Mouse (Mus musculus) lung, embryonic 16.5 days (tissue): ENCODE measurements around the gene Fam208a. TPM values are rescaled to one million over a fixed set of nuclear protein-coding genes. Genes with fewer than 3 reads are reported as not detected.

Source experiments
- ATAC-seq: fragments of 200-750 bp; cut with Nextera tagmentation; 2 replicates; pipeline ENCODE4 v1.8.0; 2017; ENCODE audit warnings: low read depth, mild to moderate bottlenecking, moderate library complexity
- H3K27ac ChIP-seq: fragments of 300-500 bp; sonication (generic); 2 replicates; pipeline ENCODE4 v1.5.1; 2014; ENCODE audit warnings: mild to moderate bottlenecking, control low read depth, low read length
- H3K27me3 ChIP-seq: fragments of 300-500 bp; sonication (generic); 2 replicates; pipeline ENCODE4 v1.6.1; 2014; ENCODE audit warnings: low read depth, low read length, mixed read lengths; ENCODE audit not compliant: control insufficient read depth, insufficient read depth
- H3K36me3 ChIP-seq: fragments of 300-500 bp; sonication (generic); 2 replicates; pipeline ENCODE4 v1.6.1; 2014; ENCODE audit warnings: low read length; ENCODE audit not compliant: control insufficient read depth, insufficient read depth
- H3K4me1 ChIP-seq: fragments of 300-500 bp; sonication (generic); replicated peaks from 2 replicates; pipeline ENCODE4 v1.6.1; 2014; ENCODE audit warnings: low read length, mixed read lengths; ENCODE audit not compliant: control insufficient read depth, insufficient read depth
- H3K4me2 ChIP-seq: fragments of 300-500 bp; sonication (generic); 2 replicates; pipeline ENCODE4 v1.6.1; 2014; ENCODE audit warnings: low read depth, low read length, control low read depth
- H3K4me3 ChIP-seq: fragments of 300-500 bp; sonication (generic); 2 replicates; pipeline ENCODE4 v1.5.1; 2014; ENCODE audit warnings: mild to moderate bottlenecking, low read length, control low read depth
- H3K9ac ChIP-seq: fragments of 300-500 bp; sonication (generic); 2 replicates; pipeline ENCODE4 v1.6.1; 2014; ENCODE audit warnings: low read length, control low read depth
- H3K9me3 ChIP-seq: fragments of 300-500 bp; sonication (generic); 2 replicates; pipeline ENCODE4 v1.6.1; 2016; ENCODE audit warnings: low read length; ENCODE audit not compliant: control insufficient read depth
- WGBS: fragments of 180-500 bp; shearing (Covaris S2); extraction: QIAGEN DNeasy Blood & Tissue Kit; methylation state at CpG from one replicate; pipeline ENCODE4 v1.1.7; 2014; 5-methylcytosine and 5-hydroxymethylcytosine counted together
- polyA plus RNA-seq: library from polyadenylated mRNA; unstranded; fragments of >200 nt; fragmentation: Nextera tagmentation; extraction: Ambion mirVana; gene quantifications from 2 replicates; pipeline ENCODE4 v1.2.1, GENCODE M21; 2015

Fam208a gene
- polyA plus RNA-seq, 1 experiment from 2014 or later = 11.2 TPM

DNA sequence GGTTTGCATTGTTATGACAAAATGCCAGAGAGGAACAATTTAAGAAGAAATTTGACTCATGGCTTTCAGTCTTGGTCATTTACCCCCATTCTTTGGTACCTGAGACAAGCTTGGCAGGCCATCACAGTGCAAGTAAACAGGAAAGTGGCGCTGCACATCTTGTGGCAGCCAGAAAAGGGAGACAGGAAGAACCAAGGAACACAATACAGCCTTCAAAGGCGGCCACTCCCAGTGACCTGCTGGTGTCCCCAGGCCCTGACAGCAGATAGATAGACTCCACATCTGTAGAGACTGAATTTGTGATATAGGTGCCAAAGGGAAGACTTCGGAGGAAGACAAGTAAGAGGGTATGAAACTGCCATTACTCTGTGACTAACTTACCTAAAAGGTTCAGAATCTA is 20.4 kb upstream of the Fam208a start:
- Histone ChIP-seq H3K27me3 (no peaks in the 10 kb centered on the region), H3K4me2 (no peak overlapping the region), H3K36me3 (no peaks in the 10 kb centered on the region), H3K4me1 (no peaks in the 10 kb centered on the region), H3K4me3 (no peak overlapping the region), H3K9me3 (peaks cover 4% of the 10 kb centered on the region; the same call in 1 of the 2 replicates), H3K27ac (no peak overlapping the region), H3K9ac (no peak overlapping the region)
- 70% methylated on average over 3 of the region's 3 CpGs for WGBS
- no peak for ATAC-seq

DNA sequence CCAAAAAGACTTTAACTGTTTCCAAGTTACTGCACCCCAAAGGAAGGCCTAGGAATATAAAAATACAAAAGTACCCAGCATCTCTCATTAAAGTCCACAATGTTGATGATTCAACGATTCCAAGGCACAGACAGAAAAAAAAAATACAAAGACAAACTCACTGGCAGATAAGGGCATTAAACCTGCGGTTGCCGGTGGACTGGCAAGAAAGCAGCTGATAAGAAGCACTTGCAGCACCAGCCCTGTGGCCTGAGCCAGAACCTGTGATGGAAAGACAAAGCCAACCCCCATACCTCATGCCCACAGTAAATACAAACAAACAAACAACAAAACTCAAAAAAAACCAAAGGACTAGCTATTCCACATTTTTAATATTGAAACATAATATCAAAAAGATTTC is 19.0 kb upstream of the Fam208a start:
- Histone ChIP-seq H3K4me1 (no peaks in the 10 kb centered on the region), H3K36me3 (no peaks in the 10 kb centered on the region), H3K27ac (no peak overlapping the region), H3K27me3 (no peaks in the 10 kb centered on the region), H3K9me3 (peaks cover 4% of the 10 kb centered on the region; the same call in 1 of the 2 replicates), H3K4me2 (no peak overlapping the region), H3K9ac (no peak overlapping the region), H3K4me3 (no peak overlapping the region)
- 74% methylated on average over 3 of the region's 3 CpGs for WGBS
- no peak for ATAC-seq

DNA sequence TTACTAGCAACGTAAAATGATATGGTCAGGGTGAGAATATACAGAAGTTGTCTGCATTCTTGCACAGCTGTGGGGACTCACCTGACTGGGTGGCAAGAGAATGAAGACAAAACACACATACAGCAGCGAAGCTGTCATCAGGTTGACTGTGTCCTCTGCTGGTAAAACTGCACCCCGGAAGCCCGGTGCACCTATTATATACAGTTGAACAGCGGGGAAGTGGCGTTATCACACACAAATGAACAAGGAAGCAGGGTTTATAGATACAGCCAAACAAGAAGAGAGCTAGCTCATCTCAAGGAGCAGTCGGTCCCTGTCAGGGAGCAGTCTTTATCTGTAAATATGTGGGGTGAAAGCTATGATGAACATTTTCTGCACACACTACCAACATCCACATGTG is 17.1 kb upstream of the Fam208a start:
- WGBS = 82% methylated on average over 7 of the region's 7 CpGs
- H3K4me1 ChIP-seq = no peaks in the 10 kb centered on the region
- H3K27me3 ChIP-seq = no peaks in the 10 kb centered on the region
- no peak for ATAC-seq
- H3K9me3 ChIP-seq = peaks cover 4% of the 10 kb centered on the region; the same call in 1 of the 2 replicates
- no peak overlapping the region for H3K27ac ChIP-seq
- H3K36me3 ChIP-seq = no peaks in the 10 kb centered on the region
- no peak overlapping the region for H3K4me3 ChIP-seq
- no peak overlapping the region for H3K4me2 ChIP-seq
- no peak overlapping the region for H3K9ac ChIP-seq

DNA sequence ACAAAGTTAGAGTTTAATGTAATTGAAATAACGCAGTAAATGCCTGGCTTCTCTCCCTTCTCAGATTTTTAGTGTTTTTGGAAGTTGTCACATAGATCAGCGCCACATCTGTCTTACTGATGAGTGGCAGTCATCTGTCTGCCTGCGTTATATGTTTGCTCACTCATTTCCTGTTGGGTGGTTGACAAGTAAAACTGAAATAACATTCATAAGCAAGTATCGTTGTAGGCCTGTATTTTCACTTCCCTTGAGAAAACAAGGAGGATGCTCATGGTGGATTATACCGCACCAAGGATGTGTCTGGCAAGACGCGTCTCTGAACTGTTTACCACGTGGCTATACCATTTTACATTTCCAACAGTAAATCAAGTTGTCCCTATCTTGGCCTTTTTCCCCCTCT is 15.9 kb upstream of the Fam208a start:
- Histone ChIP-seq H3K27me3 (no peaks in the 10 kb centered on the region), H3K9ac (no peak overlapping the region), H3K36me3 (no peaks in the 10 kb centered on the region), H3K4me1 (no peaks in the 10 kb centered on the region), H3K4me2 (no peak overlapping the region), H3K27ac (no peak overlapping the region), H3K9me3 (peaks cover 4% of the 10 kb centered on the region; the same call in 1 of the 2 replicates), H3K4me3 (no peak overlapping the region)
- WGBS = 68% methylated on average over 8 of the region's 8 CpGs
- no peak for ATAC-seq

DNA sequence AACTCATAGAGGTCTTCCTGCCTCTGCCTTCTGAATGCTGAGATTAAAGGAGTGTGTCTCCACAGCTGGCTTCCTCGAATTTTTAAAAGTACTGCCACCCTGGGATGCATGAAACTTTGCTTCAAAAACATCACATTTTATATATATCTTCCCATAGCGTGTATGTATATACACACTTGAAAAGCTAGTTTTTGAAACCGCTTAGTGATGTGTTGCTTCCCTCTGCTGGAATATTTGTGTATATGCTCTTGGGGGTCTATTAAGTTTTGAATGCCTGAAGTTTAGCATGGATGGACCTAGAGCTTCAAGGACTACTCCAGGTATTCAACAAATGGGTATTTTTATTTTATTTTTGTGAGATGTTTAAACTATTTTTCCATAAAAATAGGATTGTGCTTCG is 14.7 kb upstream of the Fam208a start:
- 25% methylated on average over 4 of the region's 4 CpGs for WGBS

DNA sequence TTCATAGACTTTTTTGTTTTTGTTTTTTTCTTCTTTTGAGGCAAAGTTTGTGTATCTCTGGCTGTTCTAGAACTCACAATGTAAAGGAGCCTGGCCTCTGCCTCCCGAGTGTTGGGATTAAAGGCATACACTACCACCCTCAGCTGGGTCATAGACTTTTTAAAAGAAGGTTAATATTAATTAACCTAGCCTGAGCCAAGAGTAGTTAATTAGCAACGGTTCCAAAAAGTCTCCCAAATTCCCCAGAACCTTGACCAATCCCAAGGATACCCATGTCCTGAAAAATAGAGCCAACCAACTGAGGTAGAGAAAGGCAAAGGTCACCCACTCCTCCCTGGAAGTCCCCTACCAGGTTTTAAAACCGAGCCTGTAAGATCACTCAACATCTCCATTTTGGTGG is 7.8 kb upstream of the Fam208a start:
- WGBS = 68% methylated on average over 3 of the region's 3 CpGs
- no peak overlapping the region for H3K4me3 ChIP-seq
- H3K27ac ChIP-seq = no peak overlapping the region
- H3K4me2 ChIP-seq = no peak overlapping the region
- no peaks in the 10 kb centered on the region for H3K27me3 ChIP-seq
- no peak for ATAC-seq
- no peaks in the 10 kb centered on the region for H3K4me1 ChIP-seq
- H3K36me3 ChIP-seq = no peaks in the 10 kb centered on the region
- H3K9me3 ChIP-seq = no peaks in the 10 kb centered on the region
- no peak overlapping the region for H3K9ac ChIP-seq

More for the DNA sequence above, 14.7 kb upstream of the Fam208a start:
- ATAC-seq = no peak
- H3K4me2 ChIP-seq = no peak overlapping the region
- H3K9me3 ChIP-seq = peaks cover 4% of the 10 kb centered on the region; the same call in 1 of the 2 replicates
- H3K9ac ChIP-seq = no peak overlapping the region
- H3K27ac ChIP-seq = no peak overlapping the region
- H3K36me3 ChIP-seq = no peaks in the 10 kb centered on the region
- H3K27me3 ChIP-seq = no peaks in the 10 kb centered on the region
- no peaks in the 10 kb centered on the region for H3K4me1 ChIP-seq
- H3K4me3 ChIP-seq = no peak overlapping the region

DNA sequence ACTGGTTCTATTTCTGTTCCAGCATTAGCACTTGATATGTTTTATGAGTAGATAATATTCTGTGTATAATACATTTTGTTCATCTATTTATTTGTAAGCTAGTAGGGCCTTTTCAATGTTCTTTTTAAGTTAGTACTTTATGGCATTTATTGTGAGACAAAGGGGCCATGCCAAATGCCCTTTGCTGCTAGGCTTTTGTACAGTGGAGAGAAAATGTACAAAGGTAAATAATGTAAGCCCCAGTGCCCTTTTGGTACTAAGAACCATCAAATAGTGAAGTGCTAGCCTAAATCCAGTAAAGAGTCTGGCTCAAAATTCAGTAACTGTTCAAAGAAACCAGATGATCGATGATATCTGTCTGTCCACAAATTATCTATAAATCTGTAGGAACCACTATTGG is 6.3 kb upstream of the Fam208a start:
- no peak for ATAC-seq
- H3K4me2 ChIP-seq = no peak overlapping the region
- H3K9me3 ChIP-seq = no peaks in the 10 kb centered on the region
- H3K27me3 ChIP-seq = no peaks in the 10 kb centered on the region
- no peak overlapping the region for H3K9ac ChIP-seq
- H3K27ac ChIP-seq = no peak overlapping the region
- H3K36me3 ChIP-seq = no peaks in the 10 kb centered on the region
- 84% methylated on average over 1 of the region's 1 CpGs for WGBS
- no peaks in the 10 kb centered on the region for H3K4me1 ChIP-seq
- no peak overlapping the region for H3K4me3 ChIP-seq

DNA sequence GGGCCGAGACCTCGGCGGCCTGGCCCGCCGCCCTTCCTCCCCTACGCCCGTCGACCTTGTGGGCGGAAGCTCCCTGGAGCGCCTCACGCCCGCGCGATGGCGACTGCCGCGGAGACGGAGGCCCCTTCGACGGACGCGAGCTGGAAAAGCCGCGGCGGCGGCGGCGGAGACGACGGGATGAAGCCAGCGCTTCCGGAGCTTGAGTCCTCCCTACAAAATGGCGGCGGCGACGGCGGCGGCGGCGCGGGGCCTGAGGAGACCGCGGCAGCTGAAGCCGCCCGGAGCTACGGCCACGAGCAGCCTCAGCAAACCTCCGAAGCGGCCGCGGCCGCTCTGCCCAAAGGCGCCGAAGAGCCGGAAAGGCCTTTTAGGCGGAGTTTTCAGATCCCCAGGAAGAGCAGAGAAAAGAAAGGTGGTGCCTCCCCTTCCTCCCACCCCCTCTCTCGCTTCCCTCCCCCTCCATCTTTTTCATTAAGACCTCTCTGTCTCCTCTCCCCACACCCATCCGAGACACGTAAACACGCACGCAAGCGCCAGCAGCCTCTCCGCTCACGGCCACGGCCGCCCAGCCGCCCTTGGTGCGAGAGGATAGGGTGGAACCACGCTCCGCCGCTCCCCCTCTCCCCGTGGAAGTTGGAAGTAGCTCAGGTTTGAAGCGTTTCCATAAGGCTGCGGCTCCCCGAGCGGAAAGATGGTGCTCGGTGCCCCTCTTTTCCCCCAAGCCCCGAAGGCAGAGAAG is 508 bp downstream of the Fam208a start:
- H3K4me3 ChIP-seq = peak overlapping the region; percentile 79
- H3K9me3 ChIP-seq = peaks cover 11% of the 10 kb centered on the region
- H3K36me3 ChIP-seq = peaks cover 24% of the 10 kb centered on the region
- H3K27ac ChIP-seq = peak overlapping the region; percentile 99
- peaks cover 2% of the 10 kb centered on the region; the same call in 1 of the 2 replicates for H3K4me1 ChIP-seq
- peak; percentile 87 for ATAC-seq
- peak overlapping the region; percentile 93 for H3K4me2 ChIP-seq
- peak overlapping the region; percentile 95 for H3K9ac ChIP-seq
- WGBS = under 1% methylated on average over 71 of the region's 78 CpGs
- no peaks in the 10 kb centered on the region for H3K27me3 ChIP-seq

DNA sequence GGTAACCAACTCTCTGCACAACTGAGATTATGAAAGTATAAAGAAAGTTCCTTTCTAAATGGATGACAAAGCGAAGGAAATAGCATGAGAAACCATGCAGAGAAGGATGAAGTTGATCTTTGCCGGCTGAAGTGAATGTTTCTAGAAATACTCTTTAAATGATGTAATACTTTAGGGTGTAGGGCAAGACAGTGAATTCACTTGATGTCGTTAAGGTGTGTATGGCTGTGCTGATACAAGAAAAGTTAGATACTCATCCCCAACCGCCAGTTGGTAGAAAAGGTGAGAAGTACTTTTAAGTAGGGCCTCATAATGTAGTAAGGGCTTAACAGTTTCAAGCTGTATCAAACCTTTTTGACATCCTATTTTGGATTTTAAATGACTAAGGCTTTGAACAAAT is 1.6 kb downstream of the Fam208a start:
- ATAC-seq = no peak
- Histone ChIP-seq H3K4me2 (peak overlapping the region; percentile 27; the same call in 1 of the 2 replicates), H3K36me3 (peaks cover 27% of the 10 kb centered on the region), H3K4me1 (peaks cover 2% of the 10 kb centered on the region; the same call in 1 of the 2 replicates), H3K9ac (no peak overlapping the region), H3K27ac (no peak overlapping the region), H3K4me3 (0 out of 2 replicates have a peak overlapping the region, but pooled peaks have one; percentile 5), H3K9me3 (peaks cover 11% of the 10 kb centered on the region), H3K27me3 (no peaks in the 10 kb centered on the region)
- 88% methylated on average over 4 of the region's 4 CpGs for WGBS
